Mouse (Mus musculus): ENCODE measurements at regions not wholly inside any gene's neighbourhood (a gene's known extent, or its start where the extent isn't known, plus 50 kb on each side); places are given as distances from the start of the nearest gene placed in this dataset.

- no peak for DNase-seq (ENCODE audit: low spot score in 2 of 2)
Observed at GRCm38 (mm10) chr12:118784643-118785042, 61.5 kb upstream of the Sp8 start.

DNA sequence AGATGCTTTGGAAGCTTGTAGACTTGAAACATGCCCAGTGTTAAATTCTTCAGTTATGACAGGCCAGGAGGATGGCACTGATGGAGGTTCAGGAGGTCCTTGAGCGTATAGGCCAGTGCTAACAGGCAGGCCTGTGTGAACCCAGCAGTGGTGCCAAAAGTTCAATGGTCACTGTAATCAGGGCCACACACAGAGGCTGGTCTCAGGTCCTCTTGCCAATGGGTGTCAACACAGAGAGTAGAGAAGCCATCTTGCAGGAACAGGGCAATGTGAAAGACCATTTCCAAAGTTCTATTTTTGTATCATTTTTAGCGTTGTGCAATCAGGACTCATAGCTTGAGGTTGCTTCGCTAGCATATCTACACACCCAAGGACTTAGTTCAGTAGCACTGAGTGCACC is 64.2 kb upstream of the Sp8 start:
- DNase-seq (ENCODE audit: low spot score in 2 of 2): no peak

DNA sequence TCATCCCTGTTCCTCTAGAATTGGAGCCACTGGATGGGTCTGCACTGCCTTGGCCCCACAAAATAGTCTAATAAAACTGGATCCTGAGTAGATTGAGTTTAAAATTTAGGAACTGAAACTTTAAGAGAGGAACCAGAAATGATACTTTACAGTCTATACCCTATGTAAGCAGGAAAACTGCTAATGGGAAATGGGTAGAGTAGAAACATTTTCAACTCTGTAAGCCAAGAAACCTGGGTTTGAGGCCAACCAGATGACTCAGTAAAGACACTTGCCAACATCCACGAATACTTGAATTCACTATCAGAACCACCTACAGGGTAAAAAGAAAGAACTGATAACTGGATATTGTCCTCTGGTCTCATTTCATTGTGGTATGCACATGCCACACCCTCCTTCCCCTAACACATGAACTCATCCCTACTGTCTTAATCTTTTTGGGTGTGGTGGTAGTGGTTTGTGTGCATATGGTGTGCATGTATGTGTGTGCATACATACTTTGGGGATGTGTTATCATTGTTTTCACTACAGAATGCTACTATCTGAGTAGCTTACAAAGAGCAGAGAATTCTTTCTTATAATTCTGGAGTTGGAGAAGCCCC is 70.6 kb upstream of the Sp8 start:
- DNase-seq (ENCODE audit: low spot score in 2 of 2): no peak

DNA sequence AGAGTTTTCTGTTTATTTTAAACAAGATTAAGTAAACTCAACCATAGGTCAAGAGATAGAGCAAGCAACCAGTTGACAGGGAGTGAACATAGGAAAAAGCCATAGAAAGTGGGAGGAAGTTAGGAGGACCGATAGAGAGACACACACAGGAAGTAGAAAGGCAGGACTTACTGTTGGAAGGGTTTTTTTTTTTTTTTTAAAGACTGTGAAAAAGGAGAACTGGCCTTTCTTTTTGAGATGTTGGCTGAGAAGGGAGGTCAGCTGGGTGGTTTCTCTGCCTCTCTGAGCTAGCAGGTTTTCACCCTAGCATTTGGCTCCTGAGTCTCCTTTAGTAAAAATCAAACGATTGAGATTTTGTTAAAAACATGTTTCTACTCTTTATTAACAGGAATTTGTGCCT is 73.3 kb upstream of the Sp8 start:
- no peak for DNase-seq (ENCODE audit: low spot score in 2 of 2)

DNA sequence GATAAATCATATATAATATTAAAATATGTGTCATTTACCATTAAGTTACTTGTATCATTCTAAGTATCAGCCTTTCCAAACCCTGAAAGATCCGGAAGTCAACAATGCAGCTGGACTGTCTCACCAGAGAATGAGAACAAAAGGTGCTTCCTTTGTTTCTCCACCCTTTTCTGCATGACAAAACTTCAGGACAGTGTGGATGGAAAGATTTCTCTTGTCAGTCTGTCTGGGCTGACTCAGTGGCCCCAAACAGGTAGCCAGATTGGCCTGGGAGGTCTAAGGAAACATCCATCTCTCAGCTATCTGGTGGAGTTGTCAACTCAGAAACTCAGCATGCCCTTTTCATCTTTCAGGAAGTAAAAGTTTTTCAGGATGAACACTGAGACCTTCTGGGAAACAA is 79.7 kb upstream of the Sp8 start:
- no peak for DNase-seq (ENCODE audit: low spot score in 2 of 2)

DNA sequence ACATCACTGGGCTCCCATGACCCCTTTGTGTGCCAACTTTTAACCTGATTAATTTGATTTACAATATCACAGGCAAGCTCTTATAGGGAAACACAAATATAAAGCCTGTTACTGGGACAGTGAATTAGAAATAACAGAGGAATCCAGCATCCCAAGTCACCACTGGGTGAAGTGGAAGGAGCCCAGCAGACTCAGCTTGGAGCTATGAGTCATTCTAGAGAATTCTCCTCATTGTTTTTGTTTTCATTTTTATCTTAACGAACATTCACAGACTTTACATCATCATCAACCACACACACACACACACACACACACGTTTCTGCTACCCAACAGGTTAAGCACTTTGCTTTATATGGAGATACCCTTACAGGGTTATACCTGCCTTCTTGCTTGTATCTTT is 92.1 kb upstream of the Sp8 start:
- no peak for DNase-seq (ENCODE audit: low spot score in 2 of 2)

- DNase-seq (ENCODE audit: low spot score in 2 of 2): no peak
Observed at GRCm38 (mm10) chr12:118739103-118739502, 107.0 kb upstream of the Sp8 start.

- no peak for DNase-seq (ENCODE audit: low spot score in 2 of 2)
Observed at GRCm38 (mm10) chr12:118725891-118726290, 120.2 kb upstream of the Sp8 start.

DNA sequence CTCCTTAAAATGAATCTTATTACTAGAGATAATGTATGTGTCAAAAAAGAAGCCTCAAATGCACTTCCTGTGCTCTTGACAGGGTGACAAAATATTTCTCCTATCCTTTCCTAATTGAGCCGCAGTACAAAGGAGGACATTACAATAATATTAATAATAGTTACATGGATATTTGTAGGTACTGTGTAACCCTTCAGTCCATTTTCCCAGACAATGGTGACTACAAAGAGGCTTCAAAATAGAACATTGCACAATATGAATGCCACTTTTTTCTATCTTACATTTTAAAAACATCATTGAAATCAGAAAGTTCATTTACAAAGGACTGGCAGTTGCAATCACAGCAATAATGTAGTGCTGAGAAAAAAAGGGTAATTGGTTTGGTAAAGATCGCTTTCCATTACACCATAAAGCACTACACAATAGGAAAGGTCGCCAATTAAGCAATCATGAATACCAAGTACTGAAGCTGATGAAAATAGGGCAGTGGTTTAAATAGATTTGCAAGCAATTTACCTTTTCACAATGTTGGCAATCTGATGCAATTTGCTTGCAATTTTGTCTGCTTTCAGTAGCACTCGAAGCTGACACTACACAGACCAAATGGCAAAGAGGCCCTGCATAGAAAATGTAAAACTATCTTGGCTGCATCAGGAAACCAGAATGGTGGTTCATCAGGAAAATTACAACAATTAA is 126.1 kb upstream of the Sp8 start:
- no peak for DNase-seq (ENCODE audit: low spot score in 2 of 2)

DNA sequence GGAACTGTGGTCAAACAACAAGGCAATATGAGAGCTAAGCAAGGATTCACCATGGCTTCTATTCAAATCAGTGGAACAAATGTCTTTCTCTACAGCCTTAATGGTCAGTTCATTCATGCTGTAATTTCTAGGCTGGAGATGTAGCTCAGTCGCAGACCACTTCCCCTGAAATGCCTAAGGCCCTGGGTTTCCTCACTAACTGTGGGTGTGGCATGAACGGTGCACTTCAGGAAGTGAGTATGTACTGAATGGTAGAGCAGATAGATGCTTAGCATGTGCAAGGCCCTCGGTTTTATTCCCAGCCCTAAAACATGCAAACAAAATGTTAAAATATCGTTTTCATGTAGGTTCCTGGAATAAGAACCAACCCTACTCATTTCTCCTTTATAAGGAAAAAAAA is 129.3 kb upstream of the Sp8 start:
- no peak for DNase-seq (ENCODE audit: low spot score in 2 of 2)

- peak; percentile 41 to 44 for DNase-seq (ENCODE audit: low spot score in 2 of 2)
Observed at GRCm38 (mm10) chr12:118706626-118707025, 139.5 kb upstream of the Sp8 start.

- no peak for DNase-seq (ENCODE audit: low spot score in 2 of 2)
Observed at GRCm38 (mm10) chr12:118704826-118705225, 141.3 kb upstream of the Sp8 start.

- DNase-seq (ENCODE audit: low spot score in 2 of 2): no peak
Observed at GRCm38 (mm10) chr12:118703730-118704129, 142.4 kb upstream of the Sp8 start.

- DNase-seq (ENCODE audit: low spot score in 2 of 2): no peak
Observed at GRCm38 (mm10) chr12:118703068-118703662, 143.0 kb upstream of the Sp8 start.

GRCm38 (mm10) chr12:118701838-118702237 is 144.3 kb upstream of the Sp8 start:
- no peak for DNase-seq (ENCODE audit: low spot score in 2 of 2)

- no peak for DNase-seq (ENCODE audit: low spot score in 2 of 2)
Observed at GRCm38 (mm10) chr12:118698110-118698509, 148.0 kb upstream of the Sp8 start.

DNA sequence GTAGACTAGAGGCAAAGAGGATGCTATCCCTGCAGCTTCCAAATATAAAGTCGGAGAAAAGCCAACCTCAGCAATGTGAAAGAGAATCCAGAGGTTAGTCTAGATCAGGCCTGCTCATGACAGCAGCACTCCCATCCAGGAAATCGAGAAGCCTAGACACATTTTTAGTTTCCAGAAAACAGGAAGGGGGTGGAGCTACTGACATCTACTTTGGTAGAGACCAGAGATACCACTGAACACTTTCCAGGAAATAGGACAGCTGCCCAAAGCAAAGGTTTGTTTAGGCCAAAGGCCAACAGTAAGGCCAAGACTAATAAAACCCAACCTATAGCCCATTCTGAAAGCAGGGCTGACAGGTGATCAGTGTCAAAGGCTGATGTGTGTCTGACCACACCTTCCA is 151.4 kb upstream of the Sp8 start:
- no peak for DNase-seq (ENCODE audit: low spot score in 2 of 2)

DNA sequence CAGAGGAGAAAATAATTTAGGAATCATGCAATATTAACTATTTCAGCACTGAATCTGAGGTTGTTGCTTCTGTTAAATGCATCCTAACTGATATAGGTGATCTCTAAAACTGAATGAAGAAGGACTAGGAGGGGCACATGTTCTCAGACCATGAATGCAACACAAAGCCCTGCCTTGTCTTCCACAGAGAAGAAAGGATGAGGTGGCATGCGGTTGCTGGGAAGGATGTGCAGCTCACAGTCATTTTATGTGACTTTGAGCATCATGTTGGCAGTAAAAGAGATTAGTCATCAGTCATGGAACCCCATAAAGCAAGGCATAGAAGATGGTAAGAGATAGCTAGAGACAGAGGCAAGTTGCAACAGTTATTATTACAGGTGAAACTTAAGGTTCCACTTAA is 163.2 kb upstream of the Sp8 start:
- DNase-seq (ENCODE audit: low spot score in 2 of 2): no peak

DNA sequence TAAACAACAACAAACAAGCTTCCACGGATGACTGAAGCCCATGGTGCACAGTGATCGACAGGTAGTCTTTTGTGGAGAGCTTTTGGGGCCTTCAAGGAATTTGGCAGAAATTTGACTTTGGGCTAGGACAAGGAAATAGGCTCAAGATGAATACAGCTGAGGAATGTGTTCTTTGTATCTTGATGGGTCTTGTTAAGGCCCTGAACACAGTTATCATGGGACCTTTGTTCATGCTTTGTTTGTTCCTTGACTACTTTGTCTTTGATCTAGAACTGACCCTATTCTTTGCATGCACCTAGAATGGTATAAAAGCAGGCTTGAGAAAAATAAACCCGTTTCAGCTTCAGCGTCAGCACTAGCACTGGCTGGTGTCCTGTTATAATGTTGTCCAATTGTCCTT is 168.1 kb upstream of the Sp8 start:
- DNase-seq (ENCODE audit: low spot score in 2 of 2): no peak

DNA sequence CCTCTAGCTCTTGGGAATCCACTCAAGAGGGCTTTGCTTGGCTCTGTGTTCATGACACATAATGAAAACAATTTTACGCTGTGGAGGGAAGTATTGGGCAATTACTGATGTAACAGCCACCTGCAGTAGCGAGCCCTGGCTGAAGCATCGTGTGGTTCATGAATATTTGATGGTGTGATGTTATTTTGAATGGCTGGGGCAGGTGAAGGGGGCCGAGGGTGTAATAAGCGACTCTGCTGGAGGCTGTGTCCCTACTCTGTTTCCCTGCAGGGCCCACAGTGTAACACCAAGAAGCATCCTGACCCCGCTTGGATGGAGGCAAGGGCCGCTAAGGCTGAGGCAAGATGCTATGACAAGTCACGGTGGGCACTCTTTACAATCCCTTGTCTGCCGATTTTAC is 184.6 kb upstream of the Sp8 start:
- DNase-seq (ENCODE audit: low spot score in 2 of 2): no peak

- DNase-seq (ENCODE audit: low spot score in 2 of 2): no peak
Observed at GRCm38 (mm10) chr12:118661214-118661486, 185.0 kb upstream of the Sp8 start.

GRCm38 (mm10) chr12:118660384-118661213 is 185.5 kb upstream of the Sp8 start:
- no peak for DNase-seq (ENCODE audit: low spot score in 2 of 2)

Data from right cerebral cortex, adult 2 months (tissue).